Mouse (Mus musculus): ENCODE data around the gene Nkx1-2. TPM values are rescaled to one million over a fixed set of nuclear protein-coding genes. Genes with fewer than 3 reads are reported as not detected.

Nkx1-2 gene
- polyA plus RNA-seq, 1 experiment from 2014 or later = 4.5 TPM

DNA sequence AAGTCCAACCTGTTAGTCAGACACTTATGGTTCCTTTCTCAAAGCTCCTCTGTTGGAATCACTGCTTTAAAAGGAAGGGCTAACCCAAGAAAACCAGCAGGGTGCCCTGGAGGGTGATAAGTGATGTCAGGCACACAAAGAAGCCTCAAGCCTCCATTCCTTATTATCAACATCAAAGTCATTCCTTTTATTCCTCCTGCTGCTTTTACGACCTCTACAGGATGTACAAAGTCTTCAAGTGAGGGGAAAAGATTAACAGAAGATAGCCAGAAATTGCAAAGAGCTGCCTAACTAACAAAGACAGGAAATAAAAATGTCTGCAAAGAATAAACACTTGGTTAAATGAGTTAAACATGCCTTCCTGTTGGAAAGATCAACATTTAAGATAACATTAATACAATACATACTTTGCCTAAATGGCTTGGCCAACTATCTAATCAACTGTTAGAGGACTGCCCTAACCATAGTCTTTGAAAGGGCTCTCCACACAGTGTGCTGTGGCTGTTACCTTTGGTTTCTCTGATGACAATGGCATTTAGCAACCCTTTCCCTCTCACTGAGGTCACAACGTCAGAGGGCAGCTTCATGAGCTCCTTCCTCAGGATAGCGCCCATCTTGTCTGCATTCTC is 40.2 kb downstream of the Nkx1-2 start:
- H3K4me2 ChIP-seq = no peak overlapping the region
- DNase-seq (ENCODE audit: low spot score, missing footprints) = no peak
- H3K4me1 ChIP-seq (ENCODE audit: control insufficient read depth, insufficient read depth, low read length) = no peaks in the 10 kb centered on the region
- H3K9ac ChIP-seq (ENCODE audit: low read length) = no peak overlapping the region
- H3K27ac ChIP-seq (ENCODE audit: low read depth, low read length) = no peak overlapping the region
- ATAC-seq (ENCODE audit: low FRiP score) = no peak
- peaks cover 5% of the 10 kb centered on the region; the same call in 1 of the 2 replicates for H3K36me3 ChIP-seq (ENCODE audit: control insufficient read depth, insufficient read depth, low read length)
- H3K27me3 ChIP-seq (ENCODE audit: control insufficient read depth, insufficient read depth, low read length) = no peaks in the 10 kb centered on the region
- H3K9me3 ChIP-seq (ENCODE audit: control insufficient read depth, low read length) = no peaks in the 10 kb centered on the region
- 69% methylated on average over 3 of the region's 3 CpGs for WGBS
- H3K4me3 ChIP-seq (ENCODE audit: low read depth, low read length) = no peak overlapping the region

DNA sequence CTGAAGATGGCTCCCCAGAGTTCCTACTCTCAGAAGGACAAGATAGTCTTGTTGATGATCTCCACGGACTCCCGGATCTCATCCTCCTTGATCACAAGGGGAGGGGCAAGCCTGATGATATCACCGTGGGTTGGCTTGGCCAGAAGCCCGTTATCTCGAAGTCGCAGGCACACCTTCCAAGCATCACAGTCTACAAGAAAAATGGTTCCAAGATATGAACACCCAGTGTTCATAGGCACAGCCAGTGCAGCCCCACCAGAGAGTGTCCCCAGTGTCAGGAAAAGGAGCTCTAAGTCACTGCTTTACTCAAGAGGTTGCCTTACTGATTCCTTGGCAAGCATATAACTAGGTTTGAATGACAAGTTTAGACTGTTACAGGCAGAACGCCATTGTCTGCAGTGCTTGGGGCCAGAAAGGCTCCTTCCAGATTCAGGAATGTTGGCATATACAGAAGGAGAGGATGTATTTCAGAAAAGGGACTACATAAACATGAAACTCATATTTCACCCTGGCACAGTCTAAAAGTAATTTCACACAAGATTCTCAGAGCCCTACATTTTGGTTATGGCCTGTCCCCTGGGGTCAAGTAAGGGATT is 41.2 kb downstream of the Nkx1-2 start:
- no peak overlapping the region for H3K9ac ChIP-seq (ENCODE audit: low read length)
- DNase-seq (ENCODE audit: low spot score, missing footprints) (no peak), ATAC-seq (ENCODE audit: low FRiP score) (no peak)
- H3K4me3 ChIP-seq (ENCODE audit: low read depth, low read length) = no peak overlapping the region
- H3K4me2 ChIP-seq = no peak overlapping the region
- no peaks in the 10 kb centered on the region for H3K4me1 ChIP-seq (ENCODE audit: control insufficient read depth, insufficient read depth, low read length)
- no peak overlapping the region for H3K27ac ChIP-seq (ENCODE audit: low read depth, low read length)
- 88% methylated on average over 7 of the region's 7 CpGs for WGBS
- no peaks in the 10 kb centered on the region for H3K9me3 ChIP-seq (ENCODE audit: control insufficient read depth, low read length)
- H3K27me3 ChIP-seq (ENCODE audit: control insufficient read depth, insufficient read depth, low read length) = no peaks in the 10 kb centered on the region
- peaks cover 5% of the 10 kb centered on the region; the same call in 1 of the 2 replicates for H3K36me3 ChIP-seq (ENCODE audit: control insufficient read depth, insufficient read depth, low read length)

DNA sequence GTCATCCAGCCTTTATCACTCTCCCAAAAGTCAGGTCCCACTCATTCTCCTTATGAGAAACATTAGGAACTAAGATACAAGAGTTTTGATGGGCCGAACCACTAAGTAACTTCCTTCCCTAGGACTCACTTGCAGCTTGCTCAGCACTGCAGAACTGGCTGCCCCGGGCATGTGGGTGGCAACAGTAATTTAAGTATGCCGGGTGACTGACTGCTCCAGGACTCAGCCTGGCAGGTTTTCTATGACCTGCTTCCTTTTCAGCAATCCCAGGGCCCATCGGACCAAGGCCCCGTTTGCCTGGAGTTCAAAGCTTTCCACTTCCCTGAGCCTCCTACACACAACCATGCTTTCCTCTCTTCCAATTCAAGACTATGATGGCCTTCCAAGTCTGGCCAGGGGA is 42.9 kb downstream of the Nkx1-2 start:
- Histone ChIP-seq H3K36me3 (ENCODE audit: control insufficient read depth, insufficient read depth, low read length) (no peaks in the 10 kb centered on the region; the same call in 1 of the 2 replicates), H3K9me3 (ENCODE audit: control insufficient read depth, low read length) (no peaks in the 10 kb centered on the region), H3K4me1 (ENCODE audit: control insufficient read depth, insufficient read depth, low read length) (no peaks in the 10 kb centered on the region), H3K27ac (ENCODE audit: low read depth, low read length) (no peak overlapping the region), H3K9ac (ENCODE audit: low read length) (no peak overlapping the region), H3K4me3 (ENCODE audit: low read depth, low read length) (no peak overlapping the region), H3K4me2 (no peak overlapping the region), H3K27me3 (ENCODE audit: control insufficient read depth, insufficient read depth, low read length) (no peaks in the 10 kb centered on the region)
- DNase-seq (ENCODE audit: low spot score, missing footprints) (no peak), ATAC-seq (ENCODE audit: low FRiP score) (no peak)
- WGBS = 93% methylated on average over 5 of the region's 5 CpGs

DNA sequence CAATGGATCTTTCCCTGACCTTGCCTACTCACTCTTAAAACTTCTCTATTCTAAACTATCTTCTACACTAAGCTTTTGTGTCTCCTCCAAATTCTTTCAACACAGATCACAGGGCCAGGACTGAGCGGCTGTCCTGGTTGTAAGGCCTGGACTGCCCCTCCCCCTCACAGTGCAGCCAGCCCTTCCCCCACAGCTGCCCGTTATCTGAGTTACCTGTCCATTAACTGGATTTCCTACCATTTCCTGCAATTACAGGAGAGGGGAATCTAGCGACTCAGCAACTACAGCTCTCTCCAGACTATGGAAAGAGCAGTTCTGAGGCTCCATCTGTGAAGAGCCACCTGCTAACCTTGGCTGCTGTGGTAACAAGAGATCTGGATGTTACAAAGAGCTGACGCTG is 43.5 kb downstream of the Nkx1-2 start:
- DNase-seq (ENCODE audit: low spot score, missing footprints) = no peak
- no peaks in the 10 kb centered on the region for H3K9me3 ChIP-seq (ENCODE audit: control insufficient read depth, low read length)
- 43% methylated on average over 4 of the region's 4 CpGs for WGBS
- H3K9ac ChIP-seq (ENCODE audit: low read length) = no peak overlapping the region
- 0 out of 2 replicates have a peak, but pooled peaks cover 2% of the 10 kb centered on the region for H3K4me1 ChIP-seq (ENCODE audit: control insufficient read depth, insufficient read depth, low read length)
- no peak overlapping the region for H3K4me2 ChIP-seq
- H3K4me3 ChIP-seq (ENCODE audit: low read depth, low read length) = no peak overlapping the region
- no peak for ATAC-seq (ENCODE audit: low FRiP score)
- no peaks in the 10 kb centered on the region for H3K27me3 ChIP-seq (ENCODE audit: control insufficient read depth, insufficient read depth, low read length)
- no peak overlapping the region for H3K27ac ChIP-seq (ENCODE audit: low read depth, low read length)
- H3K36me3 ChIP-seq (ENCODE audit: control insufficient read depth, insufficient read depth, low read length) = no peaks in the 10 kb centered on the region; the same call in 1 of the 2 replicates

DNA sequence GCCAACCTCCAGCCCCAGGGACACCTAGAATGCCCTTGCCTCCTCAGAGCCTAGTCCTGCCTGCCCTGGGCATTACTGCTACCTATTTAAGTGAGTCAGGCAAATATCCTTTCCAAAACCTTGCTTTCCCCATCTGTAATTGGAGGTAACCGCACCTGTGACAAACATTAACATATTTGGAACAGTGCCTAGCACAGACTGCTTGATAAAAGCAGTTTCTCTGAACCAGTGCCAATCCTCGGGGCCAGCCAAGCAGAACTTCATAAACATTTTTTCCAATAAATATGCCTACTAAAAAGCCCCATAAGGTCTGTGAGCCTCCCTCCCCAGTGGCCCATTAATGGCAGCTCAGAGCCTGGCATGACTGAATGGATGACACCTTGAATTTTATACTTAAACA is 45.3 kb downstream of the Nkx1-2 start:
- H3K4me3 ChIP-seq (ENCODE audit: low read depth, low read length) = no peak overlapping the region
- no peaks in the 10 kb centered on the region; the same call in 1 of the 2 replicates for H3K36me3 ChIP-seq (ENCODE audit: control insufficient read depth, insufficient read depth, low read length)
- no peaks in the 10 kb centered on the region for H3K27me3 ChIP-seq (ENCODE audit: control insufficient read depth, insufficient read depth, low read length)
- H3K27ac ChIP-seq (ENCODE audit: low read depth, low read length) = no peak overlapping the region
- H3K9ac ChIP-seq (ENCODE audit: low read length) = no peak overlapping the region
- no peaks in the 10 kb centered on the region for H3K9me3 ChIP-seq (ENCODE audit: control insufficient read depth, low read length)
- 0 out of 2 replicates have a peak, but pooled peaks cover 2% of the 10 kb centered on the region for H3K4me1 ChIP-seq (ENCODE audit: control insufficient read depth, insufficient read depth, low read length)
- 86% methylated on average over 2 of the region's 2 CpGs for WGBS
- ATAC-seq (ENCODE audit: low FRiP score) (no peak), DNase-seq (ENCODE audit: low spot score, missing footprints) (no peak)
- no peak overlapping the region for H3K4me2 ChIP-seq

DNA sequence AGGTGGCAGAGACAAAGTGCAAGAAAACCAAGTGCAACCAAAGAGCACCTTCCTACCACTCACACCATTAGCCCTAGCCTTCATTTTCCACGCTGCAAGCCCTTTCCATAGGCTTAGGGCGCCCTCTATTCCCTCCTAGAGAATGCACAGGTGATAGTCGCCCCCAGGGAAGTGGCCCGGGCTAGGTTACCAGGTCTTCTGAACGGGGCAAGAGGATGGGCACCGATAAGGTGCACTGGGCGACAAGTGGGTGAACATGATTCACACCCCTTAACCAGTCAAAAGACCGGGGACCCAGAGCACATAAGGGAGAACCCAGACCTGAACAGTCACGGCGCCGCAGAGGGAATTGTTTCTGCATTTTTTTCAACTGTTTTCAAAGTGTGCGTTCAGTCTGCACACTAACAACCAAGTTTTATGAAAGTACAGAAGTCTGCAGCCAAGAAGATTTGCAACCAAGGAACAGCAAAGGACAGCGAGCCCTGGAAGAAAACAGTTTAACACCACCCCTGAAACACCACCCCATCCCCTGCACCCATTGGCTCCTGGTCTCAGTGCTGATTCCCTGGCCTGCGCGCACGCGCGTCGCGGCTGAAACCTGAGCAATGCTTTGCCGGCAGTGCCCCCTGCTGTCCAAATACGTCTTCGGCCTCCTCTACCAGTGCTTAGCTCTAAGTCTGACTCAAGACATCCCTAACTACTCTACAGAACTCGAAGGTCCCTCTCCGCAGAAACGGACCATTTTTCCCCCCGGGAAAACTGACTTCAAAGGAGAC is 47.9 kb downstream of the Nkx1-2 start:
- H3K27me3 ChIP-seq (ENCODE audit: control insufficient read depth, insufficient read depth, low read length) = no peaks in the 10 kb centered on the region
- DNase-seq (ENCODE audit: low spot score, missing footprints) (peak; percentile 100), ATAC-seq (ENCODE audit: low FRiP score) (peak; percentile 95)
- H3K9me3 ChIP-seq (ENCODE audit: control insufficient read depth, low read length) = no peaks in the 10 kb centered on the region
- H3K27ac ChIP-seq (ENCODE audit: low read depth, low read length) = no peak overlapping the region
- 0 out of 2 replicates have a peak, but pooled peaks cover 2% of the 10 kb centered on the region for H3K4me1 ChIP-seq (ENCODE audit: control insufficient read depth, insufficient read depth, low read length)
- H3K4me2 ChIP-seq = peak overlapping the region; percentile 91
- peak overlapping the region; percentile 48 for H3K4me3 ChIP-seq (ENCODE audit: low read depth, low read length)
- peak overlapping the region; percentile 66 for H3K9ac ChIP-seq (ENCODE audit: low read length)
- WGBS = 2% methylated on average over 27 of the region's 27 CpGs
- no peaks in the 10 kb centered on the region for H3K36me3 ChIP-seq (ENCODE audit: control insufficient read depth, insufficient read depth, low read length)

DNA sequence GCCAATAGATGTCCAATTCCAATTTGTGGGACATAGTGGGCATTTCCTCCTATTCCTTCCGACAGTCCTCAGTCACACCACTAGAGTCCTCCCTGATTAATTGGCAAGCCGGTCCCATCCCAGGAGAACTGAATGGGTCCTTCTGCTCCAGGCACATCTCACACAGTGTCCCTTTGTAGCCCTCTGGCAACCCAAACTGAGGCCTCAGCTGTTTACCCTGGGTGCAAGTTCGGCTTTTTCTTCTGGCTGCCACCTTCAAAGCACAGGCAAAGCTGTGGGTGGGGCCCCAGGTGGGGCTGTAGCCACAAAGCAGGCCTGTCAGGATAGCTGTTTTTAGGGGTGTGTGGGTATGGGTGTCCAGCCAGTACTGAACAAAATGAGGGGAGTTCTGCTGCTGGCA is 52.3 kb downstream of the Nkx1-2 start:
- H3K9me3 ChIP-seq (ENCODE audit: control insufficient read depth, low read length) = no peaks in the 10 kb centered on the region
- no peak overlapping the region for H3K4me2 ChIP-seq
- DNase-seq (ENCODE audit: low spot score, missing footprints) (no peak), ATAC-seq (ENCODE audit: low FRiP score) (no peak)
- H3K36me3 ChIP-seq (ENCODE audit: control insufficient read depth, insufficient read depth, low read length) = no peaks in the 10 kb centered on the region
- 0 out of 2 replicates have a peak, but pooled peaks cover 2% of the 10 kb centered on the region for H3K4me1 ChIP-seq (ENCODE audit: control insufficient read depth, insufficient read depth, low read length)
- H3K27me3 ChIP-seq (ENCODE audit: control insufficient read depth, insufficient read depth, low read length) = no peaks in the 10 kb centered on the region
- no peak overlapping the region for H3K4me3 ChIP-seq (ENCODE audit: low read depth, low read length)
- no peak overlapping the region for H3K27ac ChIP-seq (ENCODE audit: low read depth, low read length)
- H3K9ac ChIP-seq (ENCODE audit: low read length) = no peak overlapping the region
- 79% methylated on average over 3 of the region's 3 CpGs for WGBS
